Mouse (Mus musculus) ovary, adult 18-20 months (tissue): ENCODE measurements around the gene N4bp3.
A peak's percentile ranks its signal among the peaks of the same experiment; 100 is the strongest.
"Not testable (repeated sequence)": the region's sequence is repeated elsewhere in the genome, so short reads cannot be mapped to it uniquely, and the experiment has no call there.

Source experiments
- DNase-seq: peaks from one replicate; pipeline ENCODE4 v3.0.0; 2022; ENCODE audit warnings: low spot score, mixed read lengths

N4bp3 gene

GRCm38 (mm10) chr11:51627907-51628306 lies 22.7 kb downstream of the N4bp3 start:
- no peak for DNase-seq

- no peak for DNase-seq
Observed at GRCm38 (mm10) chr11:51627425-51627824, 23.2 kb downstream of the N4bp3 start.

DNA sequence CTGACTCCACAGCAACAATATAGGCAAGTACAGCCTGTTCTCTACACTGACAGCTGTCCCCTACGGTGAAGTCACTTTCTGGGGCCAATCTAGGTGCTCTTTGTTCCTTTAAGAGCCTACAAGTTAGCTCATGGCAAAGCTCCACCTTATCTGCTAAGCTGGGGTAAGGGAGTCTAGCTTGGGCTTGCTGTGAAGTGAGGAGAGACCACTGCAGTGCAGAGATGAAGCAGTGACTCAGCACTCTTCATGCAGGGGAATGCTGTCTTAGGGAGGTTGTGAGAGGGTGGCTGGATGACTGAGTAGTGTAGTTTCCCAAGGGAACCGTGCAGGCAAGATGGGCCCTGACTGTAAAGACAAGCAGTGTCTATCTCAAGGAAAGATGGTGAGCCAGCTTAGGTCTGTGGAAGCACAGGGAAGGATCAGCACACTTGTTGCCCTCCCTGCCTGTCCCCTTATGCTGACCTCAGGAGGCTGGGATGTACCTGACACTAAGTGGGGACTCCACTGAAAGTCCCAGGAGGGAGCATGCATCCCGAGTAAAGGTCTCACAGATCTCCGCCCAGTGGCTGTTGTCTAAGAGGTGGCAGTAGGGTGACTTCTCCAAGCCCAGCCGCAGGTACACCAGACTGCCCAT lies 25.3 kb downstream of the N4bp3 start:
- DNase-seq = no peak

- no peak for DNase-seq
Observed at GRCm38 (mm10) chr11:51622971-51623491, 27.6 kb downstream of the N4bp3 start.

GRCm38 (mm10) chr11:51621776-51622175 lies 28.9 kb downstream of the N4bp3 start:
- DNase-seq = no peak

GRCm38 (mm10) chr11:51620084-51620483 lies 30.6 kb downstream of the N4bp3 start:
- DNase-seq = no peak

GRCm38 (mm10) chr11:51619409-51620060 lies 31.1 kb downstream of the N4bp3 start, which contains the start of gene Nhp2:
Gene Nhp2, plus strand, starts transcription at chr11:51619735.
- peak; percentile 91 for DNase-seq

- no peak for DNase-seq
Observed at GRCm38 (mm10) chr11:51618894-51619408, 31.7 kb downstream of the N4bp3 start.

DNA sequence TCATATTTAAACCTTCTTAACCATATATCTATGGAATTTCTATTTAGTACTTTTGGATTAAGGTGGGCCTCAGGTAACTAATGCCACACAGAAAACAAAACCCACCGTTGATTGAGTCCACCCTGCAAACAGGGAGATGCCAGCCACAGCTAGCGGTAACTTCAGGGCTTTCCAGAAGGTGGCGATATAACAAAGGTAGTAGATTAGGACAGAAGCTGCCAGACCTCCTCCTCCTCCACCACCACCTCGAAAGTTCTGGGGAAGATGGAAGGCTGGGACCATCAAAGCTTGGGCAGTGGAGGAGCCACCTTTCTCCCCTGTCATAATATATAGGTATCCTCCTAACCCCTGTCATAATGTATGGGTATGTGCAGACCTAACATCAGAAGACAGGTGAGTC lies 32.9 kb downstream of the N4bp3 start:
- peak; percentile 38 for DNase-seq

- DNase-seq = not testable (repeated sequence)
Observed at GRCm38 (mm10) chr11:51616113-51616512, 34.5 kb downstream of the N4bp3 start.

DNA sequence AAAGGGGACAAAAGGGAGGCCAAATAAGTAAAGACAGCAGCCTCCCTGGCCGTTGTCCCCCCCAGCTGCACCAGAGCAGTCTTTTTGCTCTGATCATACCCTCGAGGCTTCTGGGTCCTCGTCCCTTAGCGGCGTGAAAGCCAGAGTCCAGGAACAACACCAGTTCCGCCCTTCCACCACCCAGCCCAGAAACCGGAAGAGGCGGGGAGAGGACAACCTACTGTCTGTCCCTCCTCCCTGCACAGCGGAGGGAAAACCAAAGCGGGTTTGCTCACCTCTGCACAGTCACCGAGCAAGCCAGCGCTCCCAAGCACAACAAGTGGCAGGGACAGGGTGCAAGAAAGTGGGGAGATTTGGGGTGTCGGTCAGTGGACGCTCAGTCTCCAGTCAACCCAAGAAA lies 35.0 kb downstream of the N4bp3 start:
- DNase-seq = peak; percentile 74

- no peak for DNase-seq
Observed at GRCm38 (mm10) chr11:51615129-51615528, 35.5 kb downstream of the N4bp3 start.

DNA sequence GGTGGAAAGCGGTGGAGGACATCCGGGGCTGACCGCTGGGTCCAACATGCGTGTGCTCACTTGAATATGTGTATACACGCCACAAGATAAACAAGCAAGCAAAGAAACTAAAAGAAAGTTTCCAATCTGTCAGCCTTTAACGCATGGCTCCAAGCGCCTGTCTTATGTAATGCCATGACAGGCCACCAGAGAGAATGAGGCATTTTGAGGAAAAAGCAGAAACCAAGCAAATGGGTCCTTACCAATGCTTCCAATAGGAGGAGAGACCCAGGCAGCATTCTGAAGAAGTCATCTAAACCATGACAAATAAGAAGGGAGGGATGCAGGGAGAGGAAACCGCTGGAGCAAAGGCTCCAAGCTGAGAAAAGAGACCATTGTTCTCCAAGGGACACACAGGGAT lies 36.4 kb downstream of the N4bp3 start:
- no peak for DNase-seq

GRCm38 (mm10) chr11:51609940-51610339 lies 40.7 kb downstream of the N4bp3 start:
- not testable (repeated sequence) for DNase-seq

DNA sequence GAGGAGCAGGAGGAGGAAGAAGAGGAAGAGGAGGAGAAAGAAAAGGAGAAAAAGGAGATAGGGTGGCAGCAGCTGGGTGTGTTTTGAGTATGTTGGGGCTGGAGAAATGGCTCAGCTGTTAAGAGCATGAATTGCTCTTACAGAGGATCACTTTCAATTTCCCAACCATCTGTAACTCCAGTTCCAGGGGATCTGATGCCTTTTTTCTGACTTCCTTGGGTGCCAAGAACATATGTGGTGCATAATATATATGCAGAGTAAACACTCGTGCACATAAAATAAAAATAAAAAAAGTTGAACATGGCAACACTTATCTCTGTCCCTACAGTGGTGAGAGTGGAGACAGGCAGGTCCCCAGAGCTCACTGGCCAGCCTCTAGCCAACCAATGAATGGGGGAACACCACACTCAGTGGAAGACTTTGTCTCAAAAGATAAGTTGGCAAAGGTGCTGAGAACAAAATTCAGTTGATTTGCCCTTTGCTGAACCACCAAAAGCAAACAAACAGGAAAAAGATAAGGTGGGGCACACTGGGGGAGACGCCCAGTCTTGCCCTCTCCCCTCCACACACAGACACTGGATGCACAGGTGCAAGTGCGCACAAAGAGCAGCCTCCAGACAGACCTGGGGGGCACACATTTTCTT lies 41.3 kb downstream of the N4bp3 start:
- DNase-seq = no peak

DNA sequence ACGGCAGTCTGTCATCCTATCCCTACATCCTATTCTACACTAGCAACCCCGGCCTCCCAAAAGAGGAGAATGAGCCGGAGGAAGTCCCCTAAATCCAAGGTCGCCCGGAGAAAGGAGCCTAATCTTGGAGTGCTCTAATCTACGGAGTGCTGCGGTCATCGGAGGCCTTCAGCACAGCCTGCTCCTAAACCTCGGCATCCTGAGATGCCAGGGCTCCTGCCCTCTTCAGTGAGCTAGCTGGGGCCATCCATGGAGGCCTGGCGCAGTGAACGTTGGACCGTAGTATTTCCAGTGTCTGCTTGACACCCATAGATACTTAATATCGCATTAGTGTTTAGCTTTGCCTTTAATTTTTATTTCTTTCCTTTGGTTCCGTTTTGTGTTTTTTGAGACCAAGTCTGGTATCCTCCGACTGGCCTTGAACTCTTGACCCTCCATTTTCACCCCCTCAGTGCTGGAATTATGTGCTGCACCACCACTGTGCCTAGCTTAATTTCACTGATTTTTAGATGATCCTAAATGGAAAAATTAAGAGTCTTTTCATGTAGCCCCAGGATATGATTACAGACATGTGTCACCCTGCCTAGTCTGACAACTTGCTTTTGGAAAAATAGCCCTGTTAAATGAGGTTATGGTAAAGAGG lies 43.4 kb downstream of the N4bp3 start:
- DNase-seq = no peak

DNA sequence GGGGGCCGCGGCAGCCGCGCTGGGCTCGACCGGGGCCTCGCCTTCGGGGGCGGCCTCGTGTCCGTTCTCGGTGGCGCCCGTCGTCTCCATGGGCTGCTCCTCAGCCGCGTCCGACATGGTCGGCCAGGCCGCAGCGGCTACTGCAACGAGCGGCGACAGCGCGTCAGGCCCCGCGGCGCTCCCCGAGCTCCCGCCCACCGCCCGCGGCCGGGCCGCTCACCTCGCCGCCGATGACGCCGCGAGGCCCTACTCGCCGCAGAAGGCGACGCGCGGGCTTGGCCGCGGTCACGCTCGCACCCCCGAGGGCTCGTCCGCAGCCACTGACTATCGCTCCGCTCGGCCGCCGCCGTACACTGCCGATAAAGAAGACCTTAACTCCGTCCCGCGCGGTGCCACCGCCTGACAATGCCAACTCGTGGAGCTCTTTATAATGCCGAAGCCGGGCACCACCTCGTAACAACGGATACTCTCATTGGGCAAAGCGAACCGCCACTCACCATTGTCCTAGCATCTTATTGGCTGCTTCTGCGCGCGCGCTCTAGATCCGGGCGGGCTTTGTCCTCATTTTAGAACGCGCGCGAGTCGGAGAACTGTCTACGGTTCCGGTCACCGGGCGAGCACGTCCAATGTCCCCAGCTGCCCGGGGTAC lies 44.1 kb downstream of the N4bp3 start, which contains the start of gene Hnrnpab:
Gene Hnrnpab (minus strand): TSS at position 401 of the 649 bp plus-strand sequence.
- DNase-seq = peak; percentile 93

- DNase-seq = peak; percentile 87
Observed at GRCm38 (mm10) chr11:51605602-51606446, 44.8 kb downstream of the N4bp3 start.

- no peak for DNase-seq
Observed at GRCm38 (mm10) chr11:51602253-51602652, 48.4 kb downstream of the N4bp3 start.

DNA sequence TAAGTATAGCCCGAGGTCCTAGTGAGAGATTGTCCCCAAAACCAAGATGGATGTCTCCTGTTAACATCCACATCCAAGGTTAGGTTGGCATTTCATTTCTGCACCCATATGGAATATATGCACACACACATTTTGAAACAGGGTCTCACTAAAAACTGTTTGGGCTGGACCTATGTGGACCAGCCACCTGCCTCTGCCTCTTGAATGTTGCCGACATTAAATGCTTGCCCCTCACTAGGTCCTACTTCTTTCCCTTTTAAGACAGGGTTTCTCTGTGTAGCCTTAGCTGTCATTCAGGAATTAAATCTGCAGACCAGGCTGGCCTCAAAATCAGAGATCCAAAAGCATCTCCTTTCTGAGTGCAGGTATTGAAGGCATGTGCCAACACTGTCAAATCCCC lies 53.1 kb downstream of the N4bp3 start:
- DNase-seq = no peak
